Mouse (Mus musculus) bone marrow, adult 2 months (tissue): ENCODE measurements around the gene Itgb1bp1.

Experiments
- CTCF ChIP-seq: fragments of 200-500 bp; IDR thresholded peaks from 2 replicates; pipeline ENCODE4 v1.5.1; 2011; ENCODE audit warnings: low read length, control low read depth; ENCODE audit not compliant: control insufficient read depth, insufficient read depth
- POLR2A ChIP-seq: fragments of 200-500 bp; IDR thresholded peaks from 2 replicates; pipeline ENCODE4 v1.6.1; 2011; ENCODE audit warnings: low read depth, mild to moderate bottlenecking, control low read depth, low read length, borderline replicate concordance; ENCODE audit not compliant: control insufficient read depth

GRCm38 (mm10) chr12:21333021-21333420 lies 46.9 kb upstream of the Itgb1bp1 start:
- TF ChIP-seq CTCF = no peak
- no peak for TF ChIP-seq POLR2A
